Mouse (Mus musculus) stomach, postnatal 0 days (tissue): ENCODE measurements around the gene Adar. TPM values are rescaled to one million over a fixed set of nuclear protein-coding genes. Genes with fewer than 3 reads are reported as not detected.

Experiments
- ATAC-seq: fragments of 200-750 bp; cut with Nextera tagmentation; 2 replicates; pipeline ENCODE4 v1.8.0; 2017; ENCODE audit not compliant: low FRiP score, low TSS enrichment
- DNase-seq: peaks from one replicate; pipeline ENCODE4 v3.0.0-alpha.2; 2016; ENCODE audit warnings: low spot score
- H3K27ac ChIP-seq: fragments of 300-500 bp; sonication (generic); replicated peaks from 2 replicates; pipeline ENCODE4 v1.5.1; 2014; ENCODE audit warnings: mild to moderate bottlenecking, control low read depth
- H3K27me3 ChIP-seq: fragments of 300-500 bp; sonication (generic); 2 replicates; pipeline ENCODE4 v1.6.1; 2014; ENCODE audit warnings: low read length; ENCODE audit not compliant: control insufficient read depth, insufficient read depth
- H3K36me3 ChIP-seq: fragments of 300-500 bp; sonication (generic); 2 replicates; pipeline ENCODE4 v1.6.1; 2014; ENCODE audit warnings: low read length, mixed read lengths; ENCODE audit not compliant: control insufficient read depth, insufficient read depth
- H3K4me1 ChIP-seq: fragments of 300-500 bp; sonication (generic); replicated peaks from 2 replicates; pipeline ENCODE4 v1.6.1; 2014; ENCODE audit warnings: antibody characterized with exemption; ENCODE audit not compliant: control insufficient read depth, insufficient read depth
- H3K4me2 ChIP-seq: fragments of 300-500 bp; sonication (generic); replicated peaks from 2 replicates; pipeline ENCODE4 v1.6.1; 2014; ENCODE audit warnings: low read depth, mild to moderate bottlenecking, control low read depth, moderate library complexity
- H3K4me3 ChIP-seq: fragments of 300-500 bp; sonication (generic); 2 replicates; pipeline ENCODE4 v1.5.1; 2014; ENCODE audit warnings: low read depth, low read length, control low read depth
- H3K9ac ChIP-seq: fragments of 300-500 bp; sonication (generic); 2 replicates; pipeline ENCODE4 v1.6.1; 2014; ENCODE audit warnings: mild to moderate bottlenecking, low read length, control low read depth, mixed read lengths
- H3K9me3 ChIP-seq: fragments of 300-500 bp; sonication (generic); 2 replicates; pipeline ENCODE4 v1.6.1; 2016; ENCODE audit warnings: low read length; ENCODE audit not compliant: control insufficient read depth
- CTCF ChIP-seq: IDR thresholded peaks from 2 replicates; pipeline ENCODE4 v1.5.1; 2016; ENCODE audit warnings: antibody characterized with exemption, low read depth, mild to moderate bottlenecking, moderate library complexity
- EP300 ChIP-seq: optimal IDR thresholded peaks from 2 replicates; pipeline ENCODE3; 2016; ENCODE audit warnings: antibody characterized with exemption
- WGBS: fragments of 180-500 bp; shearing (Covaris S2); extraction: QIAGEN DNeasy Blood & Tissue Kit; methylation state at CpG from one replicate; pipeline ENCODE4 v1.1.7; 2014; 5-methylcytosine and 5-hydroxymethylcytosine counted together
- polyA plus RNA-seq: library from polyadenylated mRNA; unstranded; fragments of >200 nt; fragmentation: Nextera tagmentation; extraction: Ambion mirVana; gene quantifications from 2 replicates; pipeline ENCODE4 v1.2.1, GENCODE M21; 2015

Adar gene
- polyA plus RNA-seq = 8.5 and 8.8 TPM in 2 replicates

DNA sequence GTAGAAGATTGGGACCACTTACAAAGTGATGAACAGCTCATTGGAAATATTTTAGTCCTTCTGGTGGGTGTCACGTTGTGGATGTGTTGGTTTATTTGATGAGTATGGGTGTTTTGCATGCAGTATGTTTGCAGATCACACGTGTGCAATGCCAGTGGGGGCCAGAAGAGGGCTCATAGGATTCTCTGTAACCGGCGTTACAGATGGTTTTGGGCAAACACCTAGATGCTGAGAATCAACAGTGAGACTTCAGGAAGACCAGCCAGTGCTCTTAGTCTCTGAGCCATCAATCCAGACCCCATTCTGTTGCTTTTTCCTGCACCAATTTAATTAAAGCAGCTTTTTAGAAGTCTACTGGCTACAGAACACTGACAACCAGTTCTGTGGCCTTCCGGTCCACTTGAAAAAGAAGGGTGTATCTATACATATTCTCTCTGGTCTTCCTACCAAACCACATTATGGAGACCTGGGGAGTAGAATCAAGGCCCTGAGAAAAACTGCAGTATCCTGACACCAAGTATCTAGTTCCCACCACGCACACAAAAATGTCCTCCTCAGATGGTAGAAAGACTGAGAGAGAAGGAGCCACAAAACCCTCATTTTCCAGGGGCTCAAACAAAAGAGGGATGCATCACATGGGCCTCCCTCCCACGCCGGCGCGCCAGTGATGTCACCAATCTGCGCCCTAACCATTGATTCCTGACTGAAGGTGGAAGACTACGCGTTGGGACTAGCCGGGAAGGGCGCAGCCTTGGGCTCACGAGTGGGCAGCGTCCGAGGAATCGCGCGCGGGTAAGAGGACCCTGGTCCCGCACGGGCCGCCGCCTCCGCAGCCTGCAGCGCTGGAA, at the start of gene Adar:
Adar (plus strand) TSS at position 664 of the 848 bp plus-strand sequence.
- ATAC-seq = peak; percentile 87
- H3K27me3 ChIP-seq = no peaks in the 10 kb centered on the region
- 5% methylated on average over 28 of the region's 28 CpGs for WGBS
- peak within 1 kb of the TSS; percentile 67 for H3K27ac ChIP-seq
- peak within 1 kb of the TSS; percentile 97 for H3K4me2 ChIP-seq
- H3K36me3 ChIP-seq = no peaks in the 10 kb centered on the region
- H3K9me3 ChIP-seq = no peaks in the 10 kb centered on the region
- H3K4me1 ChIP-seq = 0 out of 2 replicates have a peak, but pooled peaks cover 2% of the 10 kb centered on the region
- H3K4me3 ChIP-seq = peak within 1 kb of the TSS; percentile 91
- TF ChIP-seq CTCF (peak; percentile 78), EP300 (no peak)
- peak; percentile 87 for DNase-seq
- peak within 1 kb of the TSS; percentile 87 for H3K9ac ChIP-seq

DNA sequence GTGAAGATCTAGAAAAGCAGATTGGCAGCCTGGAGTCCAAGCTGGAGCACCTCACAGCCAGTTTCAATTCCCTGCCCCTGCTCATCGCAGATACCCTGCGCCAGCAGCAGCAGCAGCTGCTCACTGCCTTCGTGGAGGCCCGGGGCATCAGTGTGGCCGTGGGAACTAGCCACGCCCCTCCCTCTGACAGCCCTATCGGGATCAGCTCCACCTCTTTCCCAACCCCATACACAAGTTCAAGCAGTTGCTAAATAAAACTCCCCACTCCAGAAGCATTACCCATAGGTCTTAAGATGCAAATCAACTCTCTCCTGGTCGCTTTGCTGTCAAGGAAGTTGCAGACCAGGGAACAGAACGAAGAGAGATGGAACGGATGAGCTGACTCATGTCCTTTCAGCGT, 47.7 kb upstream of the Adar start:
- TF ChIP-seq EP300 (no peak), CTCF (no peak)
- no peak overlapping the region for H3K4me2 ChIP-seq
- DNase-seq = no peak

DNA sequence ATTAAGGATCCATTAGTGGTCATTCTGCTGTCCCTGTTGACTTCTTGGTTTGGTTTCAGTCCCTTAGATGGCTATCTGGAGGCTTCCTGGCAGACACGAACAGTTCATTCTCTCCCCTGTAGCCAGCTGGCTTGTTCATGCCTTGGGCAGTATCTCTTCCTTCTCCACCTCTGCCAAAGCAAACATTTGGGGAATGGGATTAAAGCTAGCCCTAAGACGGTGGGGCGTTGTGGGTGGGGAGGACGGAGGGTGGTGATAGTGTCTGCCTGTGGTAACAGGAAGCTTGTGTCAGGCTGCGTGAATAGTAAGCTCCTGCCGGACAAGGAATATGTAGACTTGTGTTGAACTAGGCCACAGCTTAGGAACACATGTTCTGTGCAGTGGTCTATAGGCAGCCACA, 43.5 kb upstream of the Adar start:
- TF ChIP-seq EP300 = no peak
- TF ChIP-seq CTCF = no peak
- no peak for ATAC-seq
- 42% methylated on average over 6 of the region's 6 CpGs for WGBS
- no peak overlapping the region for H3K9ac ChIP-seq
- no peaks in the 10 kb centered on the region for H3K9me3 ChIP-seq
- H3K4me1 ChIP-seq = no peaks in the 10 kb centered on the region
- no peak overlapping the region for H3K4me2 ChIP-seq
- no peaks in the 10 kb centered on the region for H3K36me3 ChIP-seq
- no peak overlapping the region for H3K27ac ChIP-seq
- no peak for DNase-seq
- H3K27me3 ChIP-seq = no peaks in the 10 kb centered on the region
- no peak overlapping the region for H3K4me3 ChIP-seq

More for the DNA sequence above, 47.7 kb upstream of the Adar start:
- Histone ChIP-seq H3K9ac (no peak overlapping the region), H3K27ac (no peak overlapping the region), H3K27me3 (no peaks in the 10 kb centered on the region), H3K36me3 (no peaks in the 10 kb centered on the region), H3K4me1 (no peaks in the 10 kb centered on the region), H3K4me3 (no peak overlapping the region), H3K9me3 (no peaks in the 10 kb centered on the region)
- WGBS = 26% methylated on average over 11 of the region's 11 CpGs
- ATAC-seq = no peak

DNA sequence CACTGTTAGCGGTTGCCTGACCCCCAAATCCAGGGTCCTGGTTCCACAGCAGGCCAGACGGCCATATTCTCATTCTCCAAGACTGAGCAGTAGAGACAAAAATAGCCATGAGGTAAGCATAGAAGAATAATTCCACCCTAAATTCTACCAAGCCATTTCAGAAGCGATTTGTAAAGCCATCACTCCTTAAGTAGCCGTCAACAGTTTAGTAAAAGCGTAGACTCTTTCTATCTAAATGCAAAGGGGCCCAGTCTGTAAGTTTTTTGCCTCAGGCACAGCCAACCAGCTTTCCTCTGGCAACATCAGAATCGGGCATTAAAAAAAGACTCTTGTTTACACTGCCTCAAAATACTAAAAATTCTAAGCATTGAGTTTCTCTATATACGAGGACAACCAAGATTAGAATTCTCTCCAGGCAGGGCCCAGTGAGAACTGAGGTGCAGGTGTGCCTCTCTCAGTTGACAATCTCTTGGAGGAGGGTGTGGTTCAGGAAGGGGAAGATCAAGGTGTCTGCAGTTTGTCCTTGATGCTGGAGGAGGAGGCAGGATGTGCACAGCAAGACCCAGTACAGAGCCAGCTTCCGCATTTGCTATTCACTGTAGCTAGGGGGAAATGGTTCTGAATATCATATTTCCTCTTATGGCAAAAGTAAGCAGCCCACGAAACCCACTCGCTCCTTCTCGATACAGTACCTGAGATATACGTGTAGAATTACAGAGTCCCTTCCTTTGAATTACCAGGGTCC, 42.1 kb upstream of the Adar start:
- Histone ChIP-seq H3K36me3 (no peaks in the 10 kb centered on the region), H3K9ac (no peak overlapping the region), H3K4me3 (no peak overlapping the region), H3K4me2 (no peak overlapping the region), H3K4me1 (no peaks in the 10 kb centered on the region), H3K27me3 (no peaks in the 10 kb centered on the region), H3K9me3 (no peaks in the 10 kb centered on the region), H3K27ac (no peak overlapping the region)
- TF ChIP-seq CTCF (no peak), EP300 (no peak)
- ATAC-seq (no peak), DNase-seq (no peak)
- WGBS = 66% methylated on average over 12 of the region's 12 CpGs

DNA sequence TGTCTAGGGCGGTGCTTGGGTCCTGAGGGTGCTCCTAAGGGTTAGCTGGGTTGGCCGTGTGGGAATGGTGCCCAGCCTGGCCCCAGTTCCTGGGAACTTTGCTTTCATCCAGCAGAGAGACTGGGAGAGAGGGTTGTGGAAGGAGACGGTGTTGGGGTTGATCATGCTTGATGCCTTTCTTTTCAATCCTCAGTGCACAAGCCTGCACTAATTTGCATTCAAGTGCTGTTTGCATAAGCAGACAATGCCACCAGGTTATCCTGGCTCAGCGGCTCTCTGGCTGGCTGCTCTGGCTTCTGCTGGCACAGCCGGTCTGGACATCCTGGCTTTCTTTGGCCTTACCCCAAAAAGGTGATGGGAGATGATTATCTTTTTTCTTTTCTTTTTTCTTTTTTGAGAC, 37.2 kb upstream of the Adar start:
- H3K27ac ChIP-seq = no peak overlapping the region
- no peaks in the 10 kb centered on the region for H3K9me3 ChIP-seq
- TF ChIP-seq CTCF (no peak), EP300 (no peak)
- 79% methylated on average over 5 of the region's 5 CpGs for WGBS
- H3K4me1 ChIP-seq = no peaks in the 10 kb centered on the region
- no peak for ATAC-seq
- no peak overlapping the region for H3K4me2 ChIP-seq
- H3K9ac ChIP-seq = no peak overlapping the region
- H3K4me3 ChIP-seq = no peak overlapping the region
- no peak for DNase-seq
- no peaks in the 10 kb centered on the region for H3K36me3 ChIP-seq
- no peaks in the 10 kb centered on the region for H3K27me3 ChIP-seq
